Mouse (Mus musculus) intestine, embryonic 16.5 days (tissue): ENCODE measurements around the gene Vwa1. TPM values are rescaled to one million over a fixed set of nuclear protein-coding genes. Genes with fewer than 3 reads are reported as not detected.

Experiments
- ATAC-seq: fragments of 200-750 bp; cut with Nextera tagmentation; 2 replicates; pipeline ENCODE4 v1.8.0; 2017; ENCODE audit warnings: moderate TSS enrichment, moderate library complexity
- H3K27ac ChIP-seq: fragments of 300-500 bp; sonication (generic); 2 replicates; pipeline ENCODE4 v1.5.1; 2014; ENCODE audit warnings: mild to moderate bottlenecking, low read length
- H3K27me3 ChIP-seq: fragments of 300-500 bp; sonication (generic); replicated peaks from 2 replicates; pipeline ENCODE4 v1.6.1; 2014; ENCODE audit warnings: low read length, control low read depth, mixed read lengths; ENCODE audit not compliant: control insufficient read depth, insufficient read depth
- H3K36me3 ChIP-seq: fragments of 300-500 bp; sonication (generic); 2 replicates; pipeline ENCODE4 v1.6.1; 2014; ENCODE audit warnings: low read length, control low read depth; ENCODE audit not compliant: control insufficient read depth, insufficient read depth
- H3K4me1 ChIP-seq: fragments of 300-500 bp; sonication (generic); 2 replicates; pipeline ENCODE4 v1.6.1; 2014; ENCODE audit warnings: low read length, control low read depth, mixed read lengths; ENCODE audit not compliant: control insufficient read depth, insufficient read depth
- H3K4me2 ChIP-seq: fragments of 300-500 bp; sonication (generic); 2 replicates; pipeline ENCODE4 v1.6.1; 2014; ENCODE audit warnings: low read depth, low read length, control low read depth
- H3K4me3 ChIP-seq: fragments of 300-500 bp; sonication (generic); 2 replicates; pipeline ENCODE4 v1.5.1; 2014; ENCODE audit warnings: mild to moderate bottlenecking, low read length
- H3K9ac ChIP-seq: fragments of 300-500 bp; sonication (generic); 2 replicates; pipeline ENCODE4 v1.6.1; 2014; ENCODE audit warnings: low read depth, low read length
- H3K9me3 ChIP-seq: fragments of 300-500 bp; sonication (generic); 2 replicates; pipeline ENCODE4 v1.6.1; 2016; ENCODE audit warnings: low read length, control low read depth; ENCODE audit not compliant: control insufficient read depth
- WGBS: fragments of 180-500 bp; shearing (Covaris S2); extraction: QIAGEN DNeasy Blood & Tissue Kit; methylation state at CpG from one replicate; pipeline ENCODE4 v1.1.7; 2014; 5-methylcytosine and 5-hydroxymethylcytosine counted together
- polyA plus RNA-seq: library from polyadenylated mRNA; unstranded; fragments of >200 nt; fragmentation: Nextera tagmentation; extraction: Ambion mirVana; gene quantifications from 2 replicates; pipeline ENCODE4 v1.2.1, GENCODE M21; 2015

Gene Vwa1
- polyA plus RNA-seq, 1 experiment from 2014 or later = 18.9 TPM

GRCm38 (mm10) chr4:155773335-155774078 lies 991 bp downstream of the Vwa1 start:
- 34% methylated on average over 5 of the region's 5 CpGs for WGBS
- Histone ChIP-seq H3K9me3 (no peaks in the 10 kb centered on the region), H3K36me3 (no peaks in the 10 kb centered on the region), H3K9ac (peak overlapping the region; percentile 63), H3K4me3 (peak overlapping the region; percentile 52), H3K4me1 (peaks cover 60% of the 10 kb centered on the region), H3K27me3 (peaks cover 3% of the 10 kb centered on the region; the same call in 1 of the 2 replicates), H3K4me2 (peak overlapping the region; percentile 91), H3K27ac (no peak overlapping the region; the same call in 1 of the 2 replicates)
- no peak for ATAC-seq

- H3K4me3 ChIP-seq = no peak overlapping the region
- H3K27me3 ChIP-seq = peaks cover 3% of the 10 kb centered on the region; the same call in 1 of the 2 replicates
- 90% methylated on average over 13 of the region's 13 CpGs for WGBS
- H3K9ac ChIP-seq = 0 out of 2 replicates have a peak overlapping the region, but pooled peaks have one; percentile 14
- no peaks in the 10 kb centered on the region for H3K9me3 ChIP-seq
- no peaks in the 10 kb centered on the region for H3K36me3 ChIP-seq
- H3K27ac ChIP-seq = no peak overlapping the region
- no peak for ATAC-seq
- H3K4me2 ChIP-seq = no peak overlapping the region
- peaks cover 60% of the 10 kb centered on the region for H3K4me1 ChIP-seq
These were observed 1.7 kb downstream of the Vwa1 start for GRCm38 (mm10) chr4:155772786-155773185.

DNA sequence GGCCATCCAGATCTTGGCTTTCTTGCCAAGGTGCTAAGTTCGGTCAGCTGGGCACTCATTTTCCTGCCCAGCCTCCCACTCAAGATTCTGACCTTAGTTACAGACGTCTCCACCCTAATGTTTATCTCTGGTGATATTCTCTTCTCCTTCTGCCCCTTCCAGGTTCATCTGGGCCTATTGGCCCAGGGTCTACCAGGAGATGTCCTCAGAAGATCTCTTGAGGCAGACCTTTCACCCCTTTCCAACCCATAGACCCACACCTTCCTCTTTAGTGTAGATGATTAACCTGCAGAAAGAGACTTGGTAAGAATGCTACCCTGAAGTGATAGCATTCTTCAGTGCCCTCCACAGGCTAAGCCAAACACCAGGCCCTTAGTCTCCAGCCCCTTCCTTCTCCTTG lies 2.8 kb downstream of the Vwa1 start:
- Histone ChIP-seq H3K36me3 (no peaks in the 10 kb centered on the region), H3K9me3 (no peaks in the 10 kb centered on the region), H3K27ac (no peak overlapping the region), H3K4me3 (no peak overlapping the region), H3K9ac (no peak overlapping the region), H3K4me2 (no peak overlapping the region), H3K27me3 (peaks cover 3% of the 10 kb centered on the region; the same call in 1 of the 2 replicates), H3K4me1 (peaks cover 52% of the 10 kb centered on the region)
- 69% methylated on average over 2 of the region's 2 CpGs for WGBS
- ATAC-seq = no peak

DNA sequence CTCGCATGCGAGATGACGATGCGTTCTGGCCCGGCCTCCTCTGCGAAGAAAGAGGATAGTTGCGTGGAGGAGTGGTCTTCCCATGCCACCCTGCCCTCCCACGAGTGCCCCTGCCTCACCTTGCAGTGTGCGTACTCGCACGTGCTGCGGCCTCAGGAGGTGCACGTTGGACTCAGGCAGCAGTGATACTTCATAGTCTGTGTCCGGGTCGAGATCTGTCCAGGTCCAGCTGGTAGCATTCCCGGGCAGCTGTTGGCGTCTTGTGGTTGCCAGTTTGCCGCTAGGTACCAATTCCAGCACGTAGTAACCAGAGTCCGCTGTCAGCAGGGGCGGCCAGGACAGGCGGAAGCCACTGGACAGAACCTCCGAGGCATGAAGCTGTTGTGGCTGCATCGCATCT lies 3.9 kb downstream of the Vwa1 start:
- Histone ChIP-seq H3K27me3 (peaks cover 3% of the 10 kb centered on the region; the same call in 1 of the 2 replicates), H3K4me3 (peak overlapping the region; percentile 61), H3K9me3 (no peaks in the 10 kb centered on the region), H3K36me3 (no peaks in the 10 kb centered on the region), H3K4me1 (peaks cover 49% of the 10 kb centered on the region), H3K9ac (peak overlapping the region; percentile 84), H3K27ac (no peak overlapping the region; the same call in 1 of the 2 replicates), H3K4me2 (peak overlapping the region; percentile 90)
- peak; percentile 2; the same call in 1 of the 2 replicates for ATAC-seq
- 42% methylated on average over 24 of the region's 24 CpGs for WGBS

GRCm38 (mm10) chr4:155769880-155770512 lies 4.5 kb downstream of the Vwa1 start:
- ATAC-seq = peak; percentile 91
- Histone ChIP-seq H3K9me3 (no peaks in the 10 kb centered on the region), H3K4me1 (peaks cover 44% of the 10 kb centered on the region), H3K4me2 (peak overlapping the region; percentile 90), H3K36me3 (no peaks in the 10 kb centered on the region), H3K4me3 (peak overlapping the region; percentile 61), H3K9ac (peak overlapping the region; percentile 84), H3K27me3 (peaks cover 3% of the 10 kb centered on the region; the same call in 1 of the 2 replicates), H3K27ac (peak overlapping the region; percentile 77)
- under 1% methylated on average over 39 of the region's 39 CpGs for WGBS

GRCm38 (mm10) chr4:155769496-155769879 lies 5.0 kb downstream of the Vwa1 start:
- Histone ChIP-seq H3K9me3 (no peaks in the 10 kb centered on the region), H3K4me2 (peak overlapping the region; percentile 90), H3K36me3 (no peaks in the 10 kb centered on the region), H3K4me1 (peaks cover 39% of the 10 kb centered on the region), H3K27me3 (peaks cover 3% of the 10 kb centered on the region; the same call in 1 of the 2 replicates), H3K4me3 (peak overlapping the region; percentile 61), H3K9ac (peak overlapping the region; percentile 84), H3K27ac (peak overlapping the region; percentile 77; the same call in 1 of the 2 replicates)
- 71% methylated on average over 5 of the region's 5 CpGs for WGBS
- no peak for ATAC-seq

GRCm38 (mm10) chr4:155762357-155762756 lies 12.1 kb downstream of the Vwa1 start:
- Histone ChIP-seq H3K27me3 (no peaks in the 10 kb centered on the region), H3K36me3 (no peaks in the 10 kb centered on the region), H3K4me3 (no peak overlapping the region), H3K4me2 (no peak overlapping the region), H3K27ac (no peak overlapping the region), H3K9me3 (no peaks in the 10 kb centered on the region), H3K9ac (no peak overlapping the region), H3K4me1 (peaks cover 9% of the 10 kb centered on the region)
- ATAC-seq = no peak
- 89% methylated on average over 3 of the region's 3 CpGs for WGBS

DNA sequence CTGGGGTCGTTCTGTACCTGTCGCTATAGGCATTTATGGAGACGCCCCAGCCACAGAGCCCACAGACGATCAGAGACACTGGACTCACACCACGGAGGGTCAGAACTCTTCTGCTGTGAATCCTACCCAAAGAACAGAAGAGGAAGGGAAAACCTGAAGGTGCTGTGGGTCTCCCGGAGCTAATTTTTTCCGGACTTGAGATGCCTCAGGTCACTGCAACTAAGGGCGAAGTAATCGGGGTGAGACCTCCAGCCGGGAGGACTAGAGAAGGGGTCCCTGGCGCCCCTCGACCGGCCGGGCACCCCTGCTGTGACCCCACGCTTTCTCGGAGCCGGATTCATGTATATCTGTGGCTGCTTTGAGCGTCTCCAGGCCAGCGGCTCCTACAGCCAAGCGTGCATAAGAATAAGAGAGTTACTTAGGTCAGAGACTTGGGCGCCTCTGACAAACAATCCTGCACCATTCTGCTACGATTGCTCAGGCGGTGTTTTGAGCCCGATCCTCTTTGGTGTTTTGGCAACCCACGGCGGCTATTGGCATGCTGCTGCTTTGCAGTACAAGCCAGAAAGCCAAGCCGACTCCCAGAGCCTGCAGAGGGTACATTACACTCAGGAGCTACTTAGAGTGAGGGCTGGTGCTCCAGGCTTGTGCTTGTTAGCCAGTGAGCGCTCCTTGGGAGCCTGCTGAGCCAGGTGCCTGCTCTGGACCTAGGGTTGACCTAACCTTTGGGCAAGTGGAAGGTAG lies 13.0 kb downstream of the Vwa1 start:
- Histone ChIP-seq H3K36me3 (0 out of 2 replicates have a peak, but pooled peaks cover 5% of the 10 kb centered on the region), H3K9me3 (no peaks in the 10 kb centered on the region), H3K4me2 (peak overlapping the region; percentile 95), H3K27me3 (no peaks in the 10 kb centered on the region), H3K27ac (peak overlapping the region; percentile 65), H3K4me3 (peak overlapping the region; percentile 83), H3K9ac (peak overlapping the region; percentile 85), H3K4me1 (peaks cover 9% of the 10 kb centered on the region)
- peak; percentile 9; the same call in 1 of the 2 replicates for ATAC-seq
- WGBS = 3% methylated on average over 28 of the region's 28 CpGs
